Mouse (Mus musculus): ENCODE measurements around the gene Med9.

DNA sequence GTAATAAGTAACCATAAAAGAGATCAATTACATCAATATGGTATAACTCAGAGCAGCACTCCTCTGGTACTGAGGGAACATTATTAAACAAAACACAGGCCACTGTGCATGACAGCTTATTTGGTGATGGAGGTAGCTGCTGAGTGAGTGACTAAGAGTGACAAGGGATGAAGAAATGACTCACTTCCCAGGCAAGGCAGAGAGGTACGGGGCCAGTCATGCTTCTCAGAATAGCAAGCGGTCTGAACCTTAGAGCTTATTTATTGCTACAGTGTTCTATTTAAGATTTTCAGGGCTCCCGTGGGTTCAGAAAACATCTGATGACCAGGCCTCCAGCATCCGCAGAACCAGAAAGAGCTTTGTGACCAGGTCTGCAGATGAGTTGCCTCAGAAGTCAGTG, 34.3 kb upstream of the Med9 start:
- TF ChIP-seq CTCF (IDR thresholded peaks at IDR 0.05; ENCODE audit: extremely low read depth, insufficient read length, insufficient replicate concordance, low read depth, low read length), result no peak
- TF ChIP-seq POLR2A (IDR thresholded peaks at IDR 0.05; ENCODE audit: low read depth, low read length), result no peak
